ENCODE assay signal across 15 mouse cellular contexts in genomic region chr4:148389047-148389446, GRCm38 (mm10). TPM values are rescaled to one million over a fixed set of nuclear protein-coding genes. Genes with fewer than 3 reads are reported as not detected.
A peak's percentile ranks its signal among the peaks of the same experiment; 100 is the strongest.
DNase-seq lines count a peak whose midpoint lies in the region; ATAC-seq and TF ChIP-seq lines count a peak whose summit lies in the region.
"Had no signal": no experiment of that assay in that cellular context is flagged by ENCODE, and none has a peak within 500 bp of the region (broad histone marks: within the 10 kb centered on the region; RNA-seq: fewer than 3 reads in every experiment).

No protein-coding gene starts in this region.

- ATAC-seq in kidney, postnatal 0 days (replicated peaks; ENCODE audit: low FRiP score, low read depth): no peak
- ATAC-seq in megakaryocyte progenitor cell, adult 5-6 weeks (replicated peaks; ENCODE audit: poor library complexity): 0 out of 2 replicates have a peak, but pooled peaks have one; percentile 29

- DNase-seq in kidney, postnatal 0 days (ENCODE audit: low spot score): no peak
- DNase-seq in kidney, adult 11 months: no peak
- no peak for DNase-seq in testis, postnatal 14 days (ENCODE audit: low spot score)
- peak; percentile 27 for DNase-seq in MEL (ENCODE audit: low read depth, low spot score)
- no peak for DNase-seq in urinary bladder, adult 18-20 months (ENCODE audit: low spot score in 2 of 2)
- DNase-seq in left cerebral cortex, postnatal 25 days (ENCODE audit: low spot score in 2 of 2): no peak
- DNase-seq: adrenal gland, postnatal 25 days; cerebellum, adult 8-10 months; kidney, postnatal 4 days; lung, adult 18-20 months; right cerebral cortex, adult 18-20 months had no signal

- TF ChIP-seq RAD21 in MEL (IDR thresholded peaks at IDR 0.05; ENCODE audit: low read depth, low read length): peak; percentile 47

- WGBS in kidney, postnatal 0 days: 69% methylated on average over 6 of the region's 6 CpGs

- peak; percentile 49 for TF ChIP-seq CTCF in kidney, postnatal 0 days (IDR thresholded peaks at IDR 0.05; ENCODE audit: low read depth)
- TF ChIP-seq CTCF in testis, adult 2 months (IDR thresholded peaks at IDR 0.05; ENCODE audit: control insufficient read depth, insufficient read depth, insufficient replicate concordance, low read depth, low read length): peak; percentile 27; the same call in 1 of the 2 replicates
- peak; percentile 48 to 53 (median 49) for TF ChIP-seq CTCF in MEL (IDR thresholded peaks at IDR 0.05 in 2 of 3, conservative IDR thresholded peaks at IDR 0.05 in 1 of 3; ENCODE audit: control insufficient read depth in 1 of 3, insufficient read depth in 1 of 3, low read depth in 2 of 3, low read length in 3 of 3, poor library complexity in 1 of 3, severe bottlenecking in 1 of 3)

- H3K4me1 ChIP-seq in kidney, postnatal 0 days (replicated peaks; ENCODE audit: insufficient read depth, low read length): no peaks in the 10 kb centered on the region
- H3K4me1 ChIP-seq in testis, adult 2 months (ENCODE audit: control insufficient read depth, insufficient read depth, low read length): peaks cover 4% of the 10 kb centered on the region
- no peaks in the 10 kb centered on the region for H3K4me1 ChIP-seq in MEL (ENCODE audit: control insufficient read depth in 1 of 2, insufficient read depth in 2 of 2, low read length in 2 of 2)

- no peak for TF ChIP-seq EP300 in MEL (IDR thresholded peaks at IDR 0.05; ENCODE audit: low read depth in 1 of 2, low read length in 2 of 2)

- no peak for TF ChIP-seq POLR2A in testis, adult 2 months (IDR thresholded peaks at IDR 0.05; ENCODE audit: control insufficient read depth, low read depth, low read length)
- no peak for TF ChIP-seq POLR2A in MEL (IDR thresholded peaks at IDR 0.05; ENCODE audit: control insufficient read depth in 1 of 2, insufficient read depth in 1 of 2, low read depth in 1 of 2, low read length in 2 of 2, poor library complexity in 1 of 2)

- H3K27me3 ChIP-seq in kidney, postnatal 0 days (ENCODE audit: insufficient read depth, low read length): no peaks in the 10 kb centered on the region
- H3K27me3 ChIP-seq in testis, adult 2 months (ENCODE audit: control insufficient read depth, insufficient read depth, low read length): no peaks in the 10 kb centered on the region
- no peaks in the 10 kb centered on the region for H3K27me3 ChIP-seq in MEL (ENCODE audit: control insufficient read depth in 1 of 2, insufficient read depth in 2 of 2, low read length in 2 of 2)

- no peaks in the 10 kb centered on the region for H3K9me3 ChIP-seq in kidney, postnatal 0 days (replicated peaks; ENCODE audit: low read length)
- no peaks in the 10 kb centered on the region for H3K9me3 ChIP-seq in MEL (replicated peaks; ENCODE audit: insufficient read depth, low read length)
- H3K9me3 ChIP-seq: forebrain, embryonic 10.5 days had no signal

- no peak overlapping the region for H3K4me2 ChIP-seq in kidney, postnatal 0 days (ENCODE audit: low read length)
- H3K4me2 ChIP-seq: heart, embryonic 11.5 days had no signal

- no peaks in the 10 kb centered on the region for H3K79me2 ChIP-seq in MEL (ENCODE audit: control insufficient read depth, insufficient read depth, low read length, poor library complexity)

- no peaks in the 10 kb centered on the region for H3K36me3 ChIP-seq in kidney, postnatal 0 days (ENCODE audit: insufficient read depth, low read length)
- no peaks in the 10 kb centered on the region for H3K36me3 ChIP-seq in testis, adult 2 months (ENCODE audit: control insufficient read depth, insufficient read depth, low read length)
- no peaks in the 10 kb centered on the region for H3K36me3 ChIP-seq in MEL (ENCODE audit: control insufficient read depth in 1 of 2, insufficient read depth in 2 of 2, low read length in 2 of 2)
- H3K36me3 ChIP-seq: forebrain, embryonic 10.5 days had no signal

- intact Hi-C loops in left cerebral cortex, postnatal 25 days (cut with DNase I): no loop called here

- H3K27ac ChIP-seq in kidney, postnatal 0 days: no peak overlapping the region
- H3K27ac ChIP-seq in testis, adult 2 months (ENCODE audit: control insufficient read depth, insufficient read depth, low read depth, low read length): no peak overlapping the region
- no peak overlapping the region for H3K27ac ChIP-seq in MEL (ENCODE audit: control insufficient read depth, low read depth, low read length)

- no peak overlapping the region for H3K4me3 ChIP-seq in kidney, postnatal 0 days (replicated peaks; ENCODE audit: low read depth, low read length)
- no peak overlapping the region for H3K4me3 ChIP-seq in testis, adult 2 months (ENCODE audit: control insufficient read depth, low read depth, low read length)
- no peak overlapping the region for H3K4me3 ChIP-seq in MEL (ENCODE audit: control insufficient read depth in 1 of 2, insufficient read depth in 1 of 2, low read depth in 2 of 2, low read length in 2 of 2)
- H3K4me3 ChIP-seq: forebrain, embryonic 10.5 days had no signal

- H3K9ac ChIP-seq in kidney, postnatal 0 days (ENCODE audit: low read depth, low read length): no peak overlapping the region
- no peak overlapping the region for H3K9ac ChIP-seq in MEL (ENCODE audit: control insufficient read depth, low read depth, low read length, poor library complexity, severe bottlenecking)

TF ChIP-seq in MEL, 35 proteins besides CTCF, POLR2A, EP300 and RAD21:
- TF ChIP-seq ZC3H11A (IDR thresholded peaks at IDR 0.05; ENCODE audit: low read depth, low read length) (peak; percentile 38), SIN3A (IDR thresholded peaks at IDR 0.05; ENCODE audit: low read length) (no peak), SMC3 (IDR thresholded peaks at IDR 0.05; ENCODE audit: low read depth, low read length) (peak; percentile 51)

RNA-seq across cellular contexts. Expression of gene Ubiad1, which starts 55.5 kb away (rescaled TPM):
- polyA plus RNA-seq in kidney, postnatal 0 days (2015; fragmentation: Nextera tagmentation; extraction: Ambion mirVana): 23.3 and 23.6 TPM in 2 replicates
- 12.8 and 14.5 TPM in 2 replicates for polyA plus RNA-seq in testis, adult 2 months (2012; rRNA removed)
- total RNA-seq in MEL (2012; rRNA removed): 17.1 and 19.4 TPM in 2 replicates
- polyA plus RNA-seq in MEL (2012; ENCODE audit: insufficient read depth in 1 of 2, insufficient read length in 2 of 2, low read depth in 1 of 2, low replicate concordance in 2 of 2, missing spikeins in 1 of 2): 10 to 100 TPM in 1 of 2 experiments, not detected in 1; 24.3 TPM
- total RNA-seq in megakaryocyte progenitor cell, adult 5-6 weeks (2015): 10.8 and 12.7 TPM in 2 replicates
- total RNA-seq in megakaryocyte progenitor cell, adult 5-6 weeks (2017): 11.3 TPM in 2 replicates
- 1 to 10 TPM; 8.9 to 9.1 TPM for total RNA-seq in left cerebral cortex, postnatal 25 days (2021)

RNA-seq across cellular contexts. Expression of gene Mtor, which starts 59.4 kb away (rescaled TPM):
- 19.8 and 21.6 TPM in 2 replicates for polyA plus RNA-seq in kidney, postnatal 0 days (2015; fragmentation: Nextera tagmentation; extraction: Ambion mirVana)
- polyA plus RNA-seq in testis, adult 2 months (2012; rRNA removed): 74.8 and 75.5 TPM in 2 replicates
- 23.0 and 23.9 TPM in 2 replicates for total RNA-seq in MEL (2012; rRNA removed)
- 10 to 100 TPM in 1 of 2 experiments, not detected in 1; 35.2 TPM for polyA plus RNA-seq in MEL (2012; ENCODE audit: insufficient read depth in 1 of 2, insufficient read length in 2 of 2, low read depth in 1 of 2, low replicate concordance in 2 of 2, missing spikeins in 1 of 2)
- total RNA-seq in megakaryocyte progenitor cell, adult 5-6 weeks (2015): 23.2 and 23.5 TPM in 2 replicates
- total RNA-seq in megakaryocyte progenitor cell, adult 5-6 weeks (2017): 14.7 and 17.9 TPM in 2 replicates
- 10 to 100 TPM; 85.4 to 91.7 TPM for total RNA-seq in left cerebral cortex, postnatal 25 days (2021)
